Mouse (Mus musculus) right cerebral cortex, postnatal 10 days (tissue): ENCODE measurements around the gene 4931409K22Rik.

Experiments used
- DNase-seq, 2 experiments: peaks; one replicate each; pipeline ENCODE4 v3.0.0; 2021; ENCODE audit warnings: low spot score in 2 of 2

4931409K22Rik gene

DNA sequence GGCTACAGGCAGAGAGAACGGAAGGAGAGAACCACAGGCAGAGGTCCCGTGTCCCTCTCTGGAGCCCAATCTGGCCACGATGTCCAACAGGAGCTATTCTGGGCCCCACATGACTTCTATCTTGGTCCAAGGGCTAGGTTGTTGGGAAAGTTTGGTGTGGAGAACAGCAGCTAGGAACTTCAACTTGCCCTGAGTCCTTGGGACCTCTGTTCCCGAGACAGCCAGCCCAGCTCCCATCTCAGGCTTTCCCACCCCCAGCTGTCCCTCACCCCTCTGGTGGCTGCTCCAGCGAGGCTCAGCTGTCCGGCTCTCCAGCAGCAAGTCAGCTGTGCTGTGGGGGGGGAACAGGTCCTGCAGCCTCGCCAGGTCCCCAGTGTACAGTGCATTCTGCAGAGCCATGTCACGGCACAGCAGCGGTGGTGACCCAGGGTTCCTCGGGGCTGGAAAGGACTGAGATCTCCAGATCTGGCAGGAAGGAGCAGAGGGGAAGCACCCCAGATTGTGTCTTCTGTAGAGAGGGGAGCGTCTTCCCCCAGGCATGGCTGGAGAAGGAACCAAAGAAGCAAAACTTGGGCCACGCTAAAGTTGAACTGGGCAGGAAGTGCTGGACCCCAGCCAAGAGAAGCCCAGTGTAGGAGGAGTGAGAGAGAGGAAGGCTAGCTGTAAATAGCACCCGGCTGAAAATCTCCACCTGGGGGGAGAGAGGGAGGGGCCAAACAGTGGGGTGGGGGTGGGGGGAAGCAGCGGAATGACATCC lies 16.0 kb downstream of the 4931409K22Rik start, which contains the start of gene Asb10:
Gene Asb10, minus strand, starts transcription at position 592 of the 757 bp plus-strand sequence.
- peak; percentile 68 to 76 for DNase-seq

DNA sequence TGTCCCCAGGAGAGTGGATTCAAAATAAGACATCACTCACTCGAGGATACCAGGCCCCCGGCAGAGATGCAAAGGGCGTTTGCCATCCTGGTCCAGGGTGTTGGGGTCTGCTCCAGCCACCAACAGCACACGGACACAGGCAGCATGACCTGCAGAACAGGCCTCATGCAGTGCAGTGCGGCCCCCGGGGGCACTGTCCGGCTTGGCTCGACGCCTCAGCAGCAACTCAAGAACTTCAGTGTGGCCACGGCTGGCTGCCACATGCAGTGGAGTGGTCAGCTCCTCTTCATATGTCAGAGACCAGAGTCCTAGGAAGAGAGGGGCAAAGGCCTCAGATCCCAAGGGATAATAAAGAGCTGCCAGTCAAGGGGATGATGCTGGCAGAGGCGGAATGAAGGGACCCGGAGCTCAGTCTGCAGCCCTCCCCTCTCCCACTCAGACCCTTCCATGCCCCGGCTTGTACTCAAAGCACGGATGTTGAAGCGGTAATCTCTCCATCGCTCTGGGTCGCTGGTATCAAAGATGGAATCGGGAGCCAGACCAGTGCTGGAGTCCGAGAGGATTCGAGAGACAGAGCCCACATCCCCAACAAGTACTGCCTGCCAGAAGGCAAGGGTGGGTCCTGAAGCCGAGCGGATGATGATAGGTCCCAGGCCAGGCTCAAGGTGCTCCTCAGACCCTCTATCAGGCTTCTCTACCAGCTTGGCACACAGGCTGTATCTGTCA lies 16.9 kb downstream of the 4931409K22Rik start:
- DNase-seq, result no peak

DNA sequence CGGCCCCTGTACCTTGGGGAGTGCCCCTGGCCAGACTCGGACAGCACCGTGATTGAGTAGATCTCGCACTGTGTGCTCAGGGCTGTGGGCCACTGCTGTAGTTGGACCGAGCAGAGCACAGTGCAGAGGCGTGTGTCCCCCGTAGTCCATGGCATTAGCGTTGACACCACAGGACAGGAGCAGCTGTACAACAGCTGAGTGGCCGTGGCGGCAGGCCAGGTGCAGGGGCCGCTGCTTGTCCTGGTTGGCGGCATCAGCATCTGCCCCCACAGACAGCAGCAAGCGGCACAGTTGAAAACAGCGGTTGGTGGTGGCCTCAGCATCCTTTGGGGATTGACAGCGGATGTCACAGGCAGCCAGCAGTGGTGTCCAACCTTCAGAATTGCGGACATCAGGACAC lies 19.0 kb downstream of the 4931409K22Rik start:
- DNase-seq, result no peak

DNA sequence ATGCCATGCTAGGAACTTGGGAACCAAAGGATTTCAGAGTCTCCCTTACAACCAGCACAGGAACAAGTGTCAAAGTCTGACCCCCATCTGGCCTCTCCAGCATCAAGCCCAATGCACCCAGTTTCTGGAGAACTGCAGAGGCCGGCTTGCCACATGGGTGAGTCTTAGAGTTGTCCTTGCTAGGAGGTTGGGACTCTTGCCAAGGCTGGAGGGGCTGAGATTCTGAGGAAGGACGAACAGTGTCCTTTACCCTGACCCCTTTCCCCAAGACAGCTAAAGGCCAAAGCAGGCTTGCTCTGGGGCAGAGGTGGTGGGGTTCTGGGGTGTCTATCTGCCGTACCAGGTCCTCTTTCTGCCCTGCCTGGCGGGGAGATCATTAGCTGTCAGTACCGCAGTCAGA lies 20.1 kb downstream of the 4931409K22Rik start:
- DNase-seq, result no peak

DNA sequence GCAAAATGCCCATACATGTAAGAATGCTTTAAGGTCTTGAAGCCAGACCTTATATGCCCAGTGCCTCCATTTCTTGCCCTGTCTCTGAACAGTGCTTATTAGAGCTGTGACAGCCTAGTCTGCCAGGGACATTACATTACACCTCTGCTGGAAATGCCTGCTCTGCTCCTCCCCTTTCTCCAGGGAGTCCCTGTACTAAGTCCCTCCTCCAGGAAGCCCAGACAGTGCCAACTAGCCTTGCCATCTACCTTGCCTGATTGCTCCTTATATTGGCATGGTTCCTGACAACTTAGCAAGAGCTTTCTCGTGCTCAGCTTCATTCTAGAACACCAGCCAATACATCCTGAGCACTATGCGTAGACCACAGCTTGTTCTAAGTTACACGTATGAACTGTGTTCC lies 20.9 kb downstream of the 4931409K22Rik start:
- no peak for DNase-seq

DNA sequence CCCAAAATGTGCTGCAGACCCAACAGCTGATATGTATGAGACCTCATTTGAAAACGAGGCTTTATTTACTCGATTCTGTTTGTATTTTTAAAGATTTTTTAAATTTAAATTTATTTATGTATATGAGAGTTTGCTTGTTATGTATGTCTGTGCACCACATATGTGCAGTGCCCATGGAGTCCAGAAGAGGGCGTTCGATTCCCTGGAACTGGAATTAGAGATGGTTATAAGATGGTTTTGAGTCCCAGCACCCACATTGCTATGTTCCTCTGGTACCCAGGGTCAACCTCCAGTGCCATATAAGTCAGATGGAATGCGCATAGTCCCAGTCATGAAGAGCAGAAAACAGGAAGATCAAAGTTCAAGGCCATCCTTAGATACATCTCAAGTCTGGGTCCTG lies 22.3 kb downstream of the 4931409K22Rik start:
- no peak for DNase-seq

DNA sequence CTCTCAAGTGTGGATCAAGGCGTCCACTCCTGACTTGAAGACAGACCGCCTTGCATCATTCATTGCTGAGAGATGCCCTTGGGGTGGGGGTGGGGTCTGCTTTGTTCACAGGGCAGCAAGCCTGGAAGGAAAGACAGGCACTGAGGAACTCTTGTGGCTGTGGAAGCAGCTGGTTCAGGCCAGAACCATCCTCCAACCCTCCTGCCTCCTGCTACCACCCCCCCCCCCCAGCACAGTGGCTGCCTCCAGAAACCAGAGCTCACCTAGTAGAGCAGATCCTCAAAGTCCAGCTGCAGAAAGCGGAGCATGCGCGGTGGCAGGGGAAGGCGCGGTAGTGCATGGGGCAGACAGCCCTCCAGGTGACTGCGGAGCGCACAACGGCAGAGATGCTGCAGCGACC lies 23.2 kb downstream of the 4931409K22Rik start:
- DNase-seq, result no peak

DNA sequence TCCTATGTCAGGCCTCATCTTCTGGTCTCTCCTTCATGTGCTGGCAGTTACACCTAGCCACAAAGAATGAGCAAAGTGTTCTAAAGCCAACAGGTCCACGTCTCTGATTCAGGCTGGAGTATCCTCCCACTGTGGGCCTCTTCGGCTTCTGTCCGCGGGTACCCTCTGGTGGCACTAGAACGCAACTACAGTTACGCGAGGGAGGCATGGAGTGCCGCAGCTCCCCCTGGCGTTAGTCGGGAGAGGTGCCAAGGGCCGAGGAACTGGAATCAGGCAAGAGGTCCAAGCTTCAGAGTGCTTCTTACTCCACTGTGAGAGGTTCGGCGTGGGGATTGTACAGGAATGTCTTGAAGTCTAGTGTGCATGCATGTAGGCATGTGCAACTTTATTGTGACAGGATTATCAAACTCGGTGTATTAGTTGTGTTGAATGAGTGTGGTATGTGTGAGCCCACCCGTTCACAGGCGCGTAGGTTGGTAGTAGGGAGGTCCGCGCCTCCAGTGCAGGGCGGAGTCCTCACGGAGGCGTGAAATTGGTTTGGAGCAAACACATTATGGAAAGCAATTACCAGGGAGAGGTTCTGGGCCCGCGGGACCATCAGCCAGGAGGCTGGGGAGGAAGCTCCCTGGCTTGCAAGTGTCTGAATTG lies 26.4 kb downstream of the 4931409K22Rik start:
- DNase-seq, result peak; percentile 92 to 94

DNA sequence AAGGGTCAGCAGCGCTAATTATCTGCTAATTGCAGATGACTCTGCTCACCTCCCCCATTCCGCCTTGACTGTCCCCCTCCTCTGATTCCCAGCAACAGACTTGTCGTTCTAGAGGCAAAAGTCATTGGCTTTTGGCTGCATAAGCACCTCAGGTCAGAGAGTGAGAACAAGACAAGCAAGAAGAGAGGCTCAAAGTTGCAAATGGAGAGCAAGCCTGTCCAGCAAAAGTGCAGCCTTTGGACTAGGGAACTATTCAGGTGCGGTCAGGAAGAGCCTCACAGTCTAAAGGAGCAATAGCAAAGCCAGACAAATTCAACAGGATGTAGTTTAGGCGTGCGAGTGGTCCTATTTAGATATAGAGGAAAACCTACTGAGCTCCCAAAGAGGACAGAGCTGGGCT lies 28.8 kb downstream of the 4931409K22Rik start:
- no peak for DNase-seq

DNA sequence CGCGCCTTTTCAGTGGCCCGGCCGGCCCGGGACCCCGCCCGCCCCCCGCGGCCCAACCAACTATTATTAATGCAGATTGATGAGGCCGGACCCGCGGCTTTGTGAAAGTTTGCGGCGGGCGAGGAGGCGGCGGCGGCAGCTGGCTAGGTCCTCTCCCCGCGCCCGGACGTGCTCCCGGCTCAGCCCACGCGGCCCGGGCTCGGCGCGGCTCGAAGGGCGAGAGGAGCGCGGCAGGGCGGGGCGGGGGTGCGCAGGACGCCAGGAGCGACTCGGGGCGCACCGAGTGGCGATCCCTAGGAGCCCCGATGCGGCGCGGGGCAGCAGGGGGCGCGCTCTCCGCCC lies 29.7 kb downstream of the 4931409K22Rik start, which contains the start of gene Gbx1:
Gene Gbx1, minus strand, starts transcription at position 314 of the 342 bp plus-strand sequence.
- DNase-seq, result no peak

DNA sequence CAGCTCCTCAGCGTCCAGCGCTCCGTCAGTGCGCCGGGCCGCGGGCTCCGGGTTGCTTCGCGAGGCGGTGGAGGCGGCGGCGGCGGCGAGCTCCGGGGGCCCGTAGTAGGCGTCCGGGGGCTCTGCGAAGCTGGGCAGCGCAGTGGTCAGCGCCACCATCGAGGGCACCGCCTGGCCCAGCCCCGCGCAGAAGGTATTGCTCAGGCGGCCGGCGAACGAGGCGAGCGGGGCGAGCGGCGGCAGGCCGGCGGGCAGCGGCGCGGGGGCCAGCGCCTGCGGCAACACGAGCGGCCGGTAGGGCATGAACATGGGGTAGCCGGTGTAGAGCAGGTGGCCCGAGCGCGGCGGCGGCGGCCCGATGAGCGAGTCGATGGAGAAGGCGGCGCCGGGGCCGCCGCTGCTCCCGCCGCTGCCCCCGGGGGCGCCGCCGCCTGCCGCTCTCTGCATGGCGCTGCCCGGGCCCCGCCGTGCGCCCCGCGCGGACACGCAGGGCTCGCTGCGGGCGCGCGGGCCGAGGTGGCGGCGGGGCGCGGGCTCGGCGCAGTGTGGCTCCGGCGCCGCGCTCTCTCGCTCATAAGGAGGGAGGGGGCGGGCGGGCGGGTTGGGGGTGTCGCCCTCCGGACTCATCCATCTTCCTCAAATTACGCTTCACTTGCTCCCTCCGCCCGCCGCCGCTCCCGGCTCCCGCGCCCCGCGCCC lies 30.3 kb downstream of the 4931409K22Rik start:
- no peak for DNase-seq

DNA sequence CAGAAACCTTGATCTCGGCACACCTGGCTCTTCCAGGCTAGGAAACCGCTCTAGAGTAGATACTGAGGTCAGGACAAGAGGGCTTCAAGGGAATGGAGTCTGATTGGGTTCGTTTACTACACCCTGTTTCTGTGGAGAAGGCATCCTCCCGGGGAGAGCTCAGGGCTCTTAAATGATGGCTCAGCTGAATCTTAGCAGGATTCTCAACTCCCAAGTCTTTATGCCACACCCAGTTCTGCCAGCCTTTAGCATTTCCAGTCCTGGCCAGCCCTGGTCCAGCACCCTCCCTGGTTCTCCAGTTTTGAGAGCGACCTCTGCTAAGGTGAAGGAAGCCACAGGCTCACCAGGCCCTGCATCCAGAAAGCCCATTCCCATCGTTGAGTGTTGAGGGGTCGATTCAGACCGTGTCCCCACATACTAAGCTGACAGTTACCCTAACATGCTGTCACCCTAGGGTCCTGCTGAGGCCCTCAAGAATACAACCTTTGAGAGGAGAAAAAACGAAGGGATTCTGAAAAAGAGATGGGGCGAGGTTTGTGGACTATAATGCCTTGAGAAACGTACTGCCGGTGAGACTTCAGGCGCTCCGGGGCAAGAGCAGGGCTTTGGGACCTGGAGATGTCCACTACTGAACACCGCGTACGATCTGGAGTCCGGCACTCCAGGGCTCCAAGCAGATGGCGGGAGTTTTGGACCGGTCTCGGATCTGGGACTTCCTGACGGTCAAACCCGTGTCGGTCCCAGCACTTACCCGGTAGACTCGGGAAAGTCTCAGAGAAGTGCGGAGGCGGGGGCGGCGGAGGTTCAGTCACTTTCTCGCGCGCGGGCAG lies 31.0 kb downstream of the 4931409K22Rik start:
- no peak for DNase-seq

DNA sequence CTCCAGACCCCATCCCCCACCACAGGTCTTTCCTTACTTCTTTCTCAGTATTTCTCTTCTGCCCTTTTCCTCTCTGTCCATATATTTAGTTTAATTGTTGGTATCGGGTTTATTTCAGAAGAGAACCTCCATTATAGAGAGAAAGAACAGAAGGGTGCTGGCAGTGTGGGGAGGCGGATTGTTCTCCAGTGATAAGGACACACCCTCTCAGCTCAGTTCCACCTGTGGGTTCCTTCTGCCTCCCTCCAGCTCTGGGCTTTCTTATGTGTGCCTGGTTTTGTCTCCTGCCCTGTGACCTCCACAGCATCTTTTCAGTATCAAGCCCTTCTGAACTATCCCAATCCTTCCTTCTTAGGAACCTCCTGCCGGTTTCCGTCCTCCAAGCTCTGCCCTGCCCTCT lies 32.1 kb downstream of the 4931409K22Rik start:
- no peak for DNase-seq

DNA sequence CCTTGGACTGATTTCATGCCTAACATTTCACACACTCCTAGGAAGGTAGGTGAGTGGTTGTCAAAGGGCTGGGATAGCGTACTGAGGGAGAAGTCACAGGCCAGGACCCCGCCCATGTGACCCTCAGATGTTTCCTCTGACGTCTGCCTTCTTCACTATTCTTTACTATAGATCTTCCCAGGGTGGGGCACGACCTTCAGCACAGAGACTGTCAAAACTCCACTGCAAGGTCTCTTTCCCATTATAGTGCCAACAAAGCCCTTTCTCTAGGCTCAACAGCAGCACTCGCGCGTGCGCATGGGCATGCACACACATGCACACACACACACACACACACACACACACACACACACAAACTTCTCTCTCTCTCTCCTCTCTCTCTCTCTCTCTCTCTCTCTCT lies 32.8 kb downstream of the 4931409K22Rik start:
- DNase-seq, result no peak

DNA sequence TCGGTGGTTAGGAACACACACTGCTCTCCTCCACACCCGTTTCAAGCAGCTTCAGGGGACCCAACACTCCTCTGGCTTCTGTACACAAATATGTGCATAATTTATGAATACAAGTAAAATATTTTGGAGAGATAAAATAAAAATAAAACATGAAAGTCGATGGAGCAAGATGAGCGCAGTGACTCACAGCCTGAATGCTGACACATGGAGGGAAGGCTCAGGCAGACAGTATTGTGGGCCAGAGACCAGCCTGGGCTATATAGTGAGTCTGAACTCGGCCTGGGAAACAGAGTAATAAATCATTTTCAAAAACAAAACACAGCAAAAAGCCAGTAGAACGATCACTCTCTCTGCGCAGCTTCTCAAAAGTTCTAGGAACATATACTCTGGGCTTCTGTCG lies 35.2 kb downstream of the 4931409K22Rik start:
- no peak for DNase-seq

DNA sequence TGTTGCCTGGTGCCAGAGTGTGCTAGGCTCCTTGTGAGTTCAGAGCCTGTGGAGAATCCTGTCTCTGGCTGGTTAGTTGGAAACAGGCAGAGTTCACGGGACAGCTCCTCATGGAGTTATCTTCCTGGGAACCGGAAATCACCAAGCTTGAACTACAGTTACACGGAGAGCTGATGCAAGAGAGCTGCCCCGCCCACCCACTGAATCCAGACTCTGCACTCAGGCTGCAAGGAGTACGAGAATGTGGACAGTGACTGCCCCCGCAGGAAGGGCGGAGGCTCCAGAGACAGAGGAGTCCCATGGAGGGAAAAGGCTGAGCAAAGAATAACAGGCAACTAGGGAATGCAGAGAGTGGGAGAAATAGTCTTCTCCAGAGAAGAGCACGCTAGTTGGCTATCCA lies 44.3 kb downstream of the 4931409K22Rik start:
- DNase-seq, result no peak

DNA sequence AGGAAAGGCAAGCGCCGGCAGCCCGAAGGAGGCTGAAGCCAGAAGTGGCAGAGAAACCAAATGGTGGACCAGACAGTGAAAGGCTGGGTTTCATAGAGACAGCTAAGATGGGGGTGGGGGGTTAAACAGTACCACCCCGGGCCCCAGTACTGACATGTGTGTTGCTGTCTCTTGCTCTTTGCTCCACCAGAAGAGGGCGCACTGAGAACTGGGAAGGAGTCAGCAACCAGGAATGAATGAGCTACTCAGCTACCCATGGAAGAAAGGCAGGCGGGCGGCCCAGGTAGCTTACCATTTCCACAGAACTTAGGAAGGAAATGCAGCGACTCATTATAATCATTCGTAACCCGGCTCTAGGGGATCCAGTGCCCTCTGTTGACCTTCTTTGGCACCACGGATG lies 46.0 kb downstream of the 4931409K22Rik start:
- no peak for DNase-seq

DNA sequence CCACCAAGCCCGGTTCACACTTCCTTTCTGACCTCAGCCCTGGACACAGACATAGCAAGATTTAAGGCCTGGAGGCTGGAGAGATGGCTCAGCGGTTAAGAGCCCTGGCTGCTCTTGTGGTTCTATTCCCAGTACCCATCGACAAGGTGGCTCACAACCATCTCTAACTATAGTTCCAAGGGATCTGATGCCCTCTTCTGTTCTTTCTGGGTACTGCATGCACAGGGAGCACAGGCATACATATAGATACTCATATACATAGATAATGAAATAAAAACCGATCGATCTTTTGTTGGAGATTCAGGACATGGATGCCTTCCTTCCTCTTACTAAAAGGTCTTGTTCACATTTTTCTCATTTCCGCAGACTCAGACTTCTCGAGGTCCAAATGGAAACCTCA lies 48.2 kb downstream of the 4931409K22Rik start:
- DNase-seq, result no peak

DNA sequence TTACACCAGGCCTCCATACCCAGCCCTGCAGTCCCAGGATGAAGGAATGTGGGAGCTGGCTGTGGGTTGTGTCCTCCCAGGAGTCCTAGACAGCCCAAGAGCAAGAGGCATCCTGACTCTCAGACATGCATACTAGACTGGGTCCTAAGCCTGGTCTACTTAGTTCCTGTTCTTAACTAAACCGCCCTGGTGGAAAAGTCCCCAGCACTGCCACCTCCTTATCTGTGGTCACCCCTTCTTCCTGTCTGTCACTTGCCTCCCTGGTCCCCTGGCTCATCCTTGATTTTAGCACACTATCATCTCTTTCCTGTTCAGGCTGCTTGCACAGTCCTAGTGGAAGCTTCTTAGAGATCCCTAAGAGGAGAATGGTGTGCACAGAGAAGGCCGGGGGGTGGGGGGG lies 51.1 kb downstream of the 4931409K22Rik start:
- no peak for DNase-seq

DNA sequence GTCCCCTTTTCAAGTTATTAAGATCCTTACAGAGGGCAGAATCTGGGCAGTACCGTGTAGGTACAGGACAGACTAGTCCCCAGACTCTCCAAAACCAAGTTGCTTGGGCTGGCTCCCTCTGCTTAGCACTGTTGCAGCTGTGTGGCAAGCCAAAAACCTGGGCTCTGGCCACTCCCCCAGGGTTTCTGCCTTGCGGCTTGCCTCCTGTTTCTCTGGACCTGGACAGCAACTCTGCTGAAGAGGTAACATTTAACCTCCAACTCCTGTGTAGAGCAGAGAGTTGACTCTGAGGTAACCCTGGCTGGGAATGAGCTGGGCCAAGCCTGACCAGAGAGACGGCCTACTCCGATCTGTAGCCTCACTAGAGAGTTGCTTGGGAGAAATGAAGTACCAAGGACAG lies 53.8 kb downstream of the 4931409K22Rik start:
- no peak for DNase-seq

DNA sequence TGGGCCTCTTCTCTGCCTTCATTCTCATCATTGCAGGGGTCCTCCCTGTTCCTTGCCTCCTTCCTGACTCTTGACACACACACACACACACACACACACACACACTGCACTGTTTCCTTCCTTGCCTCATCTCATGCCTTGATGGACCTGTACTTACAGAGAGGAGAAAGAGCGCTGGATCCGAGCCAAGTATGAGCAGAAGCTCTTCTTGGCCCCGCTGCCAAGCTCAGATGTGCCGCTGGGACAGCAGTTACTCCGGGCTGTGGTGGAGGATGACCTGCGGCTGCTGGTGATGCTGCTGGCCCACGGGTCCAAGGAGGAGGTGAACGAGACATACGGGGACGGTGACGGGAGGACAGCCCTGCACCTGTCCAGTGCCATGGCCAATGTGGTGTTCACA lies 55.8 kb downstream of the 4931409K22Rik start:
- DNase-seq, result peak in 1 of 2 experiments; percentile 62
